Mouse (Mus musculus) lung, postnatal 0 days (tissue): ENCODE measurements around the gene Acsf2. TPM values are rescaled to one million over a fixed set of nuclear protein-coding genes. Genes with fewer than 3 reads are reported as not detected.

Source experiments
- ATAC-seq: fragments of 200-750 bp; cut with Nextera tagmentation; 2 replicates; pipeline ENCODE4 v1.8.0; 2017; ENCODE audit warnings: moderate library complexity
- DNase-seq: peaks from one replicate; pipeline ENCODE4 v3.0.0-alpha.2; 2016; ENCODE audit warnings: low spot score
- H3K27ac ChIP-seq: fragments of 300-500 bp; sonication (generic); 2 replicates; pipeline ENCODE4 v1.5.1; 2014; ENCODE audit warnings: antibody characterized with exemption, mild to moderate bottlenecking, low read length, mixed read lengths
- H3K27me3 ChIP-seq: fragments of 300-500 bp; sonication (generic); replicated peaks from 2 replicates; pipeline ENCODE4 v1.6.1; 2014; ENCODE audit warnings: low read length, mixed read lengths; ENCODE audit not compliant: insufficient read depth
- H3K36me3 ChIP-seq: fragments of 300-500 bp; sonication (generic); 2 replicates; pipeline ENCODE4 v1.6.1; 2014; ENCODE audit warnings: low read length, mixed read lengths; ENCODE audit not compliant: insufficient read depth
- H3K4me1 ChIP-seq: fragments of 300-500 bp; sonication (generic); 2 replicates; pipeline ENCODE4 v1.6.1; 2014; ENCODE audit warnings: antibody characterized with exemption, low read depth, low read length, mixed read lengths; ENCODE audit not compliant: insufficient read depth
- H3K4me2 ChIP-seq: fragments of 300-500 bp; sonication (generic); replicated peaks from 2 replicates; pipeline ENCODE4 v1.6.1; 2014; ENCODE audit warnings: low read depth, mild to moderate bottlenecking, low read length, moderate library complexity, mixed read lengths
- H3K4me3 ChIP-seq: fragments of 300-500 bp; sonication (generic); 2 replicates; pipeline ENCODE4 v1.5.1; 2014; ENCODE audit warnings: low read depth, low read length
- H3K9ac ChIP-seq: fragments of 300-500 bp; sonication (generic); replicated peaks from 2 replicates; pipeline ENCODE4 v1.6.1; 2014; ENCODE audit warnings: low read depth, mild to moderate bottlenecking
- H3K9me3 ChIP-seq: fragments of 300-500 bp; sonication (generic); 2 replicates; pipeline ENCODE4 v1.6.1; 2016; ENCODE audit warnings: low read length, mixed read lengths
- CTCF ChIP-seq: IDR thresholded peaks from 2 replicates; pipeline ENCODE4 v1.5.1; 2016; ENCODE audit warnings: antibody characterized with exemption, mild to moderate bottlenecking
- EP300 ChIP-seq: IDR thresholded peaks from 2 replicates; pipeline ENCODE4 v1.6.1; 2016; ENCODE audit warnings: antibody characterized with exemption, mild to moderate bottlenecking, control low read depth
- WGBS: fragments of 180-500 bp; shearing (Covaris S2); extraction: QIAGEN DNeasy Blood & Tissue Kit; methylation state at CpG from one replicate; pipeline ENCODE4 v1.1.7; 2014; 5-methylcytosine and 5-hydroxymethylcytosine counted together
- polyA plus RNA-seq: library from polyadenylated mRNA; unstranded; fragments of >200 nt; fragmentation: Nextera tagmentation; extraction: Ambion mirVana; gene quantifications from 2 replicates; pipeline ENCODE4 v1.2.1, GENCODE M21; 2015

The Acsf2 gene
- polyA plus RNA-seq, 1 experiment from 2014 or later: 3.4 TPM

DNA sequence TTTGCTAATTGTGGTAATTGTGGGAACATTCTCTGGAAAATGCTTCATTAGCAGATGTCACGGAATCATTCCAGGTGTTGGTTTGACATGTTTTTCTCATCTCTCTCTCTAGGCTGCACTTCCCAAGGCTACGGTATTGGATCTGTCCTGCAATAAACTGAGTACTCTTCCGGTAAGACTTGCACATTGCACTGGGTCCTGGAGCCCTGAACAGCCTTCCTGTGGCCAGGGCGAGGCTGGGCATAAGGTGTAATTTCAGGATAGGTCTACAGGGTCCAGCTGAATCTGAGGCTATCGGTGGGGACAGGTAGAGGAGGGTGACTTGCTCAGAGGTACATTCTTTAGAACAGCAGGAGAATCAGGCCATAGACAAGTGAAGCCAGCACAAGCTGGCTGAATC lies 30.3 kb upstream of the Acsf2 start:
- TF ChIP-seq CTCF: no peak
- no peak for TF ChIP-seq EP300
- no peaks in the 10 kb centered on the region for H3K4me1 ChIP-seq
- no peak overlapping the region for H3K4me2 ChIP-seq
- no peak overlapping the region for H3K4me3 ChIP-seq
- ATAC-seq (no peak), DNase-seq (no peak)
- H3K27me3 ChIP-seq: no peaks in the 10 kb centered on the region
- peaks cover 39% of the 10 kb centered on the region for H3K36me3 ChIP-seq
- no peak overlapping the region for H3K27ac ChIP-seq
- H3K9ac ChIP-seq: no peak overlapping the region
- 91% methylated on average over 5 of the region's 5 CpGs for WGBS
- H3K9me3 ChIP-seq: no peaks in the 10 kb centered on the region

GRCm38 (mm10) chr11:94630199-94631011 lies 28.7 kb upstream of the Acsf2 start:
- H3K9ac ChIP-seq: peak overlapping the region; percentile 90
- 6% methylated on average over 26 of the region's 26 CpGs for WGBS
- H3K27ac ChIP-seq: peak overlapping the region; percentile 80
- no peaks in the 10 kb centered on the region for H3K4me1 ChIP-seq
- H3K4me3 ChIP-seq: peak overlapping the region; percentile 79
- no peaks in the 10 kb centered on the region for H3K27me3 ChIP-seq
- peak; percentile 52 for DNase-seq
- peak overlapping the region; percentile 93 for H3K4me2 ChIP-seq
- peak; percentile 26 for ATAC-seq
- H3K36me3 ChIP-seq: peaks cover 25% of the 10 kb centered on the region
- TF ChIP-seq CTCF (no peak), EP300 (no peak)
- no peaks in the 10 kb centered on the region for H3K9me3 ChIP-seq

DNA sequence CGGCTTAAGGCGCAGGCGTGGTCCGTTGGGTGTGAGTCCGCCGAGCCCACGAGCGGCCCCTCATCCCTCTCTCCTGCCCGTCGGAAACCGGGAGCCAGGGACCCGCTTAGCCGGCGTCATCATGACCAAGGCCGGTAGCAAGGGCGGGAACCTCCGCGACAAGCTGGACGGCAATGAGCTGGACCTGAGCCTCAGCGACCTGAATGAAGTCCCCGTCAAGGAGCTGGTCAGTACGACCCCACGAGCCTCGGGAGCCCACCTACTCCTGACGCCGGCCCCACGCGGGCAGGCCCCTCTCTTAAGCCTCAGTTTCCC lies 28.2 kb upstream of the Acsf2 start:
- Histone ChIP-seq H3K4me2 (peak overlapping the region; percentile 93), H3K9me3 (no peaks in the 10 kb centered on the region), H3K4me1 (no peaks in the 10 kb centered on the region), H3K4me3 (peak overlapping the region; percentile 79), H3K36me3 (peaks cover 20% of the 10 kb centered on the region), H3K27ac (peak overlapping the region; percentile 80), H3K27me3 (no peaks in the 10 kb centered on the region), H3K9ac (peak overlapping the region; percentile 90)
- ATAC-seq (peak; percentile 64), DNase-seq (no peak)
- 3% methylated on average over 28 of the region's 28 CpGs for WGBS
- TF ChIP-seq EP300 (no peak), CTCF (no peak)

DNA sequence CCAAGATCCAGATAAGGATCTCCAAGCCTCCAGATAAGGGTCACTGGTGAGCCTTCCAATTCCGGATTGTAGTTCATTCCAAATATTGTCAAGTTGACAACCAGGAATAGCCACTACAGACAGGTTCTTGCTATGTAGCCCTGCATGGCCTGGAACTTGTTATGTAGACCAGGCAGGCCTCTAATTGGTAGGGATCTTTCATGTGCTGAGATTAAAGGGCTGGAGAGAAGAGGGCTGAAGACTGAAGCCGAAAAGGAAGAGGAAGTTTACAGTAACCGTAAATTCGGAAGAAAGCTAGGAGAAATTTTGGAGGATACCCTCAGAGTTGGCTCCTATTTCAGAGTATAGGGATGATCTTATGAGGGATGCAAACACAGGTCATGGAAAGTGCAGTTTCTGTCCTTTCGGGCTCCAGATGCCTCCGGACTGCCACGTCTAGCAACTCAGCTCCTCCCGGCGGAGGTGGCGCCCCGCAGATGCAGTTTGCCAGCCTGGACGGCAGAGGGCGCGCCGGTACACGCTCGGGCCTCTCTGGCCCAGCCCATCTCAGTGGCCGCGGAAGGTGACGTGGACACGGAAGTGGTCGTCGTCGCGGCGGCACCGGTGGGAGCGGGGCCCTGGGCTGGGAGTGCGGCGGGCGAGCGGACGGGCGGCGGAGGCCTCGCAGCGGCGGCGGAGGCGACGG lies 27.7 kb upstream of the Acsf2 start, which contains the start of gene Lrrc59:
Gene Lrrc59 (plus strand): TSS at position 569 of the 685 bp plus-strand sequence.
- peak within 1 kb of the TSS; percentile 93 for H3K4me2 ChIP-seq
- DNase-seq: peak; percentile 95
- no peaks in the 10 kb centered on the region for H3K9me3 ChIP-seq
- no peak for TF ChIP-seq EP300
- peak; percentile 99 for TF ChIP-seq CTCF
- peak within 1 kb of the TSS; percentile 80 for H3K27ac ChIP-seq
- H3K27me3 ChIP-seq: no peaks in the 10 kb centered on the region
- peak within 1 kb of the TSS; percentile 79 for H3K4me3 ChIP-seq
- peak within 1 kb of the TSS; percentile 90 for H3K9ac ChIP-seq
- peaks cover 15% of the 10 kb centered on the region for H3K36me3 ChIP-seq
- peak; percentile 98 for ATAC-seq
- 1% methylated on average over 36 of the region's 41 CpGs for WGBS
- H3K4me1 ChIP-seq: no peaks in the 10 kb centered on the region

- no peaks in the 10 kb centered on the region for H3K27me3 ChIP-seq
- no peak overlapping the region for H3K4me3 ChIP-seq
- H3K4me2 ChIP-seq: no peak overlapping the region
- DNase-seq: no peak
- H3K9ac ChIP-seq: no peak overlapping the region
- H3K9me3 ChIP-seq: no peaks in the 10 kb centered on the region
- H3K36me3 ChIP-seq: no peaks in the 10 kb centered on the region
- TF ChIP-seq CTCF (no peak), EP300 (no peak)
- no peaks in the 10 kb centered on the region for H3K4me1 ChIP-seq
- no peak overlapping the region for H3K27ac ChIP-seq
- ATAC-seq: no peak
- 66% methylated on average over 2 of the region's 2 CpGs for WGBS
These were observed 20.5 kb upstream of the Acsf2 start for GRCm38 (mm10) chr11:94622162-94622561.

GRCm38 (mm10) chr11:94621458-94621852 lies 19.8 kb upstream of the Acsf2 start:
- H3K36me3 ChIP-seq: no peaks in the 10 kb centered on the region
- TF ChIP-seq EP300 (no peak), CTCF (peak; percentile 33; the same call in 1 of the 2 replicates)
- H3K27ac ChIP-seq: no peak overlapping the region
- H3K9me3 ChIP-seq: no peaks in the 10 kb centered on the region
- ATAC-seq (no peak), DNase-seq (no peak)
- H3K27me3 ChIP-seq: no peaks in the 10 kb centered on the region
- no peak overlapping the region for H3K4me3 ChIP-seq
- H3K4me2 ChIP-seq: no peak overlapping the region
- H3K9ac ChIP-seq: no peak overlapping the region
- H3K4me1 ChIP-seq: no peaks in the 10 kb centered on the region
